In genomic region chr7:128690070-128690469, GRCm38 (mm10) we compare ENCODE assay signal across 8 mouse cellular contexts. TPM values are rescaled to one million over a fixed set of nuclear protein-coding genes. Genes with fewer than 3 reads are reported as not detected.
A peak's percentile ranks its signal among the peaks of the same experiment; 100 is the strongest.
DNase-seq lines count a peak whose midpoint lies in the region; ATAC-seq and TF ChIP-seq lines count a peak whose summit lies in the region.

No protein-coding gene starts in this region.

- no peak overlapping the region for H3K4me3 ChIP-seq in ES-Bruce4 (ENCODE audit: low read depth, low read length)
- H3K4me3 ChIP-seq in layer of hippocampus, adult 2 months = peak overlapping the region; percentile 57
- H3K4me3 ChIP-seq in lung, postnatal 0 days (ENCODE audit: low read depth, low read length) = no peak overlapping the region

- TF ChIP-seq CTCF in ES-Bruce4 (IDR thresholded peaks at IDR 0.05; ENCODE audit: low read depth, low read length) = peak; percentile 65
- peak; percentile 96 for TF ChIP-seq CTCF in brain, embryonic 14.5 days (IDR thresholded peaks at IDR 0.05; ENCODE audit: borderline replicate concordance, extremely low read depth, insufficient read depth, insufficient read length)
- peak; percentile 100 for TF ChIP-seq CTCF in layer of hippocampus, adult 2 months (conservative IDR thresholded peaks at IDR 0.05)
- peak; percentile 96 for TF ChIP-seq CTCF in lung, postnatal 0 days (IDR thresholded peaks at IDR 0.05)

- no peak for TF ChIP-seq POLR2A in ES-Bruce4 (IDR thresholded peaks at IDR 0.05; ENCODE audit: insufficient read depth, low read length)
- TF ChIP-seq POLR2A in brain, embryonic 14.5 days (IDR thresholded peaks at IDR 0.05; ENCODE audit: borderline replicate concordance, extremely low read depth, insufficient read depth, insufficient read length, poor library complexity, severe bottlenecking) = no peak

- ATAC-seq in lung, postnatal 0 days = peak; percentile 71

- no peak for TF ChIP-seq EP300 in ES-Bruce4 (IDR thresholded peaks at IDR 0.05; ENCODE audit: insufficient read depth, low read depth, low read length)
- TF ChIP-seq EP300 in lung, postnatal 0 days (IDR thresholded peaks at IDR 0.05) = no peak

- peak; percentile 95 for DNase-seq in brain, embryonic 14.5 days (ENCODE audit: low read depth)
- DNase-seq in fibroblast of lung, adult 2 months (ENCODE audit: low read depth) = peak; percentile 51
- DNase-seq in heart, postnatal 4 days = peak; percentile 94
- DNase-seq in layer of hippocampus, adult 2 months (ENCODE audit: low spot score in 2 of 2) = peak; percentile 92 to 97
- DNase-seq in lung, postnatal 0 days (ENCODE audit: low spot score) = peak; percentile 87
- peak; percentile 92 for DNase-seq in ovary, postnatal 14 days (ENCODE audit: low spot score)
- DNase-seq in thymus, postnatal 0 days (ENCODE audit: low spot score) = peak; percentile 83

- H3K4me1 ChIP-seq in ES-Bruce4 (ENCODE audit: control insufficient read depth, insufficient read depth, low read length) = no peaks in the 10 kb centered on the region
- no peaks in the 10 kb centered on the region for H3K4me1 ChIP-seq in lung, postnatal 0 days (ENCODE audit: insufficient read depth, low read depth, low read length)

- no peak overlapping the region for H3K4me2 ChIP-seq in lung, postnatal 0 days (replicated peaks; ENCODE audit: low read depth, low read length)

- H3K27ac ChIP-seq in ES-Bruce4 (ENCODE audit: insufficient read depth, low read length) = no peak overlapping the region
- peak overlapping the region; percentile 88 for H3K27ac ChIP-seq in layer of hippocampus, adult 2 months
- no peak overlapping the region for H3K27ac ChIP-seq in lung, postnatal 0 days (ENCODE audit: low read length)

- no peak overlapping the region for H3K9ac ChIP-seq in ES-Bruce4 (ENCODE audit: low read depth, poor library complexity, severe bottlenecking)
- no peak overlapping the region for H3K9ac ChIP-seq in lung, postnatal 0 days (replicated peaks; ENCODE audit: low read depth)

- H3K27me3 ChIP-seq in ES-Bruce4 (ENCODE audit: control insufficient read depth, insufficient read depth, low read length, poor library complexity, severe bottlenecking) = no peaks in the 10 kb centered on the region
- no peaks in the 10 kb centered on the region for H3K27me3 ChIP-seq in lung, postnatal 0 days (replicated peaks; ENCODE audit: insufficient read depth, low read length)

- H3K9me3 ChIP-seq in ES-Bruce4 (replicated peaks; ENCODE audit: control insufficient read depth, insufficient read depth, low read length, poor library complexity, severe bottlenecking) = peaks cover 22% of the 10 kb centered on the region
- no peaks in the 10 kb centered on the region; the same call in 1 of the 2 replicates for H3K9me3 ChIP-seq in lung, postnatal 0 days (ENCODE audit: low read length)

- 18% methylated on average over 7 of the region's 7 CpGs for WGBS in lung, postnatal 0 days

- H3K36me3 ChIP-seq in ES-Bruce4 (ENCODE audit: control insufficient read depth, insufficient read depth, low read length, poor library complexity, severe bottlenecking) = peaks cover 11% of the 10 kb centered on the region
- peaks cover 9% of the 10 kb centered on the region; the same call in 1 of the 2 replicates for H3K36me3 ChIP-seq in lung, postnatal 0 days (ENCODE audit: insufficient read depth, low read length)

RNA-seq across cellular contexts. Expression of gene Mcmbp, which starts 50.2 kb away (rescaled TPM):
- 78.5 and 81.8 TPM in 2 replicates for polyA plus RNA-seq in ES-Bruce4 (2011; ENCODE audit: insufficient read depth, insufficient read length, low read depth, missing spikeins)
- polyA plus RNA-seq in brain, embryonic 14.5 days (2012; rRNA removed) = 39.0 and 45.2 TPM in 2 replicates
- 10 to 100 TPM; 43.8 to 45.7 TPM for total RNA-seq in heart, postnatal 4 days (2021)
- 10 to 100 TPM; 25.0 to 31.2 TPM for total RNA-seq in layer of hippocampus, adult 2 months (2021)
- 38.8 and 40.2 TPM in 2 replicates for polyA plus RNA-seq in lung, postnatal 0 days (2015; fragmentation: Nextera tagmentation; extraction: Ambion mirVana)
- 62.9 and 66.5 TPM in 2 replicates for polyA plus RNA-seq in thymus, postnatal 0 days (2015; fragmentation: Nextera tagmentation; extraction: Ambion mirVana)

RNA-seq across cellular contexts. Expression of gene Sec23ip, which starts 54.7 kb away (rescaled TPM):
- polyA plus RNA-seq in ES-Bruce4 (2011; ENCODE audit: insufficient read depth, insufficient read length, low read depth, missing spikeins) = 55.0 and 55.2 TPM in 2 replicates
- 22.9 and 35.9 TPM in 2 replicates for polyA plus RNA-seq in brain, embryonic 14.5 days (2012; rRNA removed)
- total RNA-seq in heart, postnatal 4 days (2021) = 10 to 100 TPM; 34.9 to 36.3 TPM
- 10 to 100 TPM; 46.9 to 59.3 TPM for total RNA-seq in layer of hippocampus, adult 2 months (2021)
- 22.7 and 24.1 TPM in 2 replicates for polyA plus RNA-seq in lung, postnatal 0 days (2015; fragmentation: Nextera tagmentation; extraction: Ambion mirVana)
- 30.5 and 30.8 TPM in 2 replicates for polyA plus RNA-seq in thymus, postnatal 0 days (2015; fragmentation: Nextera tagmentation; extraction: Ambion mirVana)
